Mouse (Mus musculus) Patski (cell line): ENCODE results near the gene Rtn4. TPM values are rescaled to one million over a fixed set of nuclear protein-coding genes. Genes with fewer than 3 reads are reported as not detected.

ENCODE experiments used
- ATAC-seq: fragments of 100-300 bp; one replicate; pipeline ENCODE4 v1.8.0; 2021
- CTCF ChIA-PET: fragments of 350-600 bp; sonication (Branson Sonifier 250); formaldehyde crosslinking; loops from one replicate; lab custom pipeline; 2022; ENCODE audit warnings: inconsistent platforms; lab: Charles Lee
- POLR2A ChIA-PET: fragments of 350-600 bp; sonication (Branson Sonifier 250); formaldehyde crosslinking; loops from one replicate; lab custom pipeline; 2022; ENCODE audit warnings: antibody characterized with exemption, inconsistent platforms; lab: Charles Lee
- DNase-seq: peaks from one replicate; pipeline ENCODE4 v3.0.0-alpha.2; 2011; ENCODE audit warnings: low read depth, low spot score
- H3K27me3 ChIP-seq: fragments of 371-371 bp; one replicate; pipeline ENCODE4 v1.5.1; 2021
- CTCF ChIP-seq: fragments of 100-300 bp; IDR thresholded peaks from one replicate; pipeline ENCODE4 v1.5.1; 2021
- in situ Hi-C: fragments of 300-500 bp; cut with MboI; formaldehyde crosslinking; loops from 3 replicates; pipeline ENCODE4 v1.11.1; 2018; ENCODE audit warnings: low pct_unique_long_range_greater_than_20kb, mixed read lengths
- polyA plus RNA-seq: library from polyadenylated mRNA; unstranded; gene quantifications from one replicate; pipeline ENCODE4 v1.2.3, GENCODE M21; 2021

Rtn4 gene
- polyA plus RNA-seq, 1 experiment from 2014 or later = 580 TPM

DNA sequence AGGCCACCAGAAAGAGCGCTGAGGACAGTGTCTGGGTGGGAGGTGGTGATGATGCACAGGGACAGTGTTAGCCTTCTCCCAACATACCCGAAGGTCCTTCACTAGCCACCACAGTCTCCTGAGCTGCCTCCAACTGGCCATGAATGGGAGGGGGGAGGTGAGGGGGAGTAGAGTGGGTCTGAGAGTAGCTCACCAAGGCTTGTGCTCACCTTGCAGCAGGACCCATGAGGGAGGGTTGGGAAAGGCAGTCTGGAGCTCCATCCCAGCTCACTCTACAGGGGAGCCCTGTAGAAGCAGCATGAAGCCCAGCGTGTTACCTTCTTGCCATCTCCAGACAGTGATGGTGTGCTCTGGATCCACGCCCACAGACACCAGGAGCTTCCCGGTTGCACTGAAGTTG lies 65.9 kb downstream of the Rtn4 start:
- ChIA-PET POLR2A (no interaction called here), CTCF (interaction anchor here (1.3 kb wide), 1 partner anchor 32 kb away, joined by 3 read pairs; no protein-coding TSS in a partner anchor)
- DNase-seq (no peak), ATAC-seq (no peak)
- in situ Hi-C loops = no loop called here
- no peaks in the 10 kb centered on the region for H3K27me3 ChIP-seq
- TF ChIP-seq CTCF = no peak

GRCm38 (mm10) chr11:29761387-29761786 lies 68.6 kb downstream of the Rtn4 start:
- in situ Hi-C loops = no loop called here
- DNase-seq = no peak
- no peaks in the 10 kb centered on the region for H3K27me3 ChIP-seq
- ATAC-seq = no peak
- TF ChIP-seq CTCF = no peak
- POLR2A ChIA-PET = no interaction called here
- CTCF ChIA-PET = no interaction called here

GRCm38 (mm10) chr11:29762768-29763167 lies 70.0 kb downstream of the Rtn4 start:
- no peak for DNase-seq
- no peak for TF ChIP-seq CTCF
- ChIA-PET POLR2A (no interaction called here), CTCF (interaction anchor here (1.2 kb wide), 1 partner anchor 30 kb away, joined by 3 read pairs; no protein-coding TSS in a partner anchor)
- in situ Hi-C loops = no loop called here
- ATAC-seq = no peak
- H3K27me3 ChIP-seq = no peaks in the 10 kb centered on the region

- in situ Hi-C loops = no loop called here
- ChIA-PET POLR2A (interaction anchor here (0.7 kb wide), 1 partner anchor 36 kb away, joined by 3 read pairs; no protein-coding TSS in a partner anchor), CTCF (interaction anchor here (1.0 to 1.5 kb wide), 2 partner anchors 10 to 38 kb away, joined by 3 read pairs; no protein-coding TSS in a partner anchor)
- no peaks in the 10 kb centered on the region for H3K27me3 ChIP-seq
- TF ChIP-seq CTCF = no peak
- no peak for ATAC-seq
- peak; percentile 12 for DNase-seq
Observed at GRCm38 (mm10) chr11:29765063-29765462, 72.3 kb downstream of the Rtn4 start.

- H3K27me3 ChIP-seq = no peaks in the 10 kb centered on the region
- POLR2A ChIA-PET = interaction anchor here (0.7 kb wide), 2 partner anchors 111 to 1294 kb away, joined by 3 to 4 read pairs; no protein-coding TSS in a partner anchor
- in situ Hi-C loops = no loop called here
- no peak for TF ChIP-seq CTCF
- CTCF ChIA-PET = interaction anchor here (0.9 kb wide), 1 partner anchor 12 kb away, joined by 3 read pairs; no protein-coding TSS in a partner anchor
- no peak for ATAC-seq
- no peak for DNase-seq
Observed at GRCm38 (mm10) chr11:29766313-29766982, 73.7 kb downstream of the Rtn4 start.

DNA sequence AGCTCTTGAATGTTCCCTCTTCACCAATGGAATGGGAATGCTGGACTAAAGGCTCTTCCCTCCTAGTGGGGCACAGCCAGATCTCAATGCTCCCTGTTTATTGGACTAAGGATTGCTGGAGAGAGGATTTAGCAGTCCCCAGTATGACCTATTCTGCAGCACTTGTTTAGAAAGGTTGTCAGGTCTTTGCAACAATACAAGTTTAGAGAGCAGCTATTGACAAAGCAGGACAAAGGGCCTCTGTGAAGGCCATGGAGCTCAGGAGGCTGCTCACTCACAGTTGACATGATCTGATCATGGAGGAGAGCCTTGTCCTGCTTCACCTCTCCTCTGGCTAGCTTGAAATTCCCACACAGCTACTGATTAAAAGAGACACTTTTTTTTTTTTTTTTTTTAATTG lies 75.8 kb downstream of the Rtn4 start:
- TF ChIP-seq CTCF = no peak
- H3K27me3 ChIP-seq = no peaks in the 10 kb centered on the region
- in situ Hi-C loops = no loop called here
- ChIA-PET CTCF (no interaction called here), POLR2A (no interaction called here)
- DNase-seq = no peak
- no peak for ATAC-seq

DNA sequence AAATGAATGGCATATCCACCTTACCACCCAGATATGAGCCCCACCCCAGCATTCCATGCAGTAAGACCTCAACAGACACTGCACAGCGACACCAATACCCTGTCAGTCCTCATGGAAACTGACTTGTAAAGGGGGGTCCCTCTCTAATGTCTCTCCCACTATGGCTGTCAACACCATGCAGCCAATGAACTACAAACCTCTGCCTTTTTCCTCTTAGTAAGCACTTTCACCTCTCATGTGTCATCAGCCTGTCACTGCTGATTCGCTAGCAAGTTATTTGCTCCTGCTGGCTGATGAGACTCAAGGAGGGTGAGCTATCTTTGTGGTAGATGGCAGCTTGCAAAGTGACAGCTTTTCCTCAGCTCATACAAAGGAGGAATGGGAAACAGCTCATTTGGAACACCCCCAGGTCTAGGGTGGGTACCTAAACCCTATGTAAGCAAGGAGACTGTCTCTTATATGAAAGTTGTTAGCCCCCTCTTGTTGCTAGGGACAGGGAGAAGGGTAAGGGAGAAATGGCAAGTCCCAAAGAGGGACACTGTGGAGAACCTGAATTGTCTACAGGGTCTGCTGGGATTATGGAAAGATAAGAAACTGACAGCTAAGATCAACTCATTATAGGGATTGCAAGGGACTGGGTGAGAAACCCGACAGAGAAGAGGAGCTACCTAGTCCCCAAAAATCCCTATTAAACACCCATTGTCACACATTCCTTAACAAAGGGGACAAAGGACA lies 78.1 kb downstream of the Rtn4 start:
- DNase-seq (no peak), ATAC-seq (no peak)
- H3K27me3 ChIP-seq = no peaks in the 10 kb centered on the region
- no peak for TF ChIP-seq CTCF
- POLR2A ChIA-PET = no interaction called here
- in situ Hi-C loops = no loop called here
- CTCF ChIA-PET = interaction anchor here (1.2 kb wide), 1 partner anchor 45 kb away, joined by 3 read pairs; no protein-coding TSS in a partner anchor

- no peak for DNase-seq
Observed at GRCm38 (mm10) chr11:29772279-29772678, 79.5 kb downstream of the Rtn4 start.

GRCm38 (mm10) chr11:29774296-29774695 lies 81.5 kb downstream of the Rtn4 start:
- TF ChIP-seq CTCF = no peak
- in situ Hi-C loops = no loop called here
- DNase-seq (no peak), ATAC-seq (no peak)
- ChIA-PET POLR2A (no interaction called here), CTCF (no interaction called here)
- H3K27me3 ChIP-seq = no peaks in the 10 kb centered on the region

More at GRCm38 (mm10) chr11:29772279-29772678, 79.5 kb downstream of the Rtn4 start:
- no peak for TF ChIP-seq CTCF
- no peak for ATAC-seq
- ChIA-PET POLR2A (no interaction called here), CTCF (no interaction called here)
- no peaks in the 10 kb centered on the region for H3K27me3 ChIP-seq
- in situ Hi-C loops = no loop called here

DNA sequence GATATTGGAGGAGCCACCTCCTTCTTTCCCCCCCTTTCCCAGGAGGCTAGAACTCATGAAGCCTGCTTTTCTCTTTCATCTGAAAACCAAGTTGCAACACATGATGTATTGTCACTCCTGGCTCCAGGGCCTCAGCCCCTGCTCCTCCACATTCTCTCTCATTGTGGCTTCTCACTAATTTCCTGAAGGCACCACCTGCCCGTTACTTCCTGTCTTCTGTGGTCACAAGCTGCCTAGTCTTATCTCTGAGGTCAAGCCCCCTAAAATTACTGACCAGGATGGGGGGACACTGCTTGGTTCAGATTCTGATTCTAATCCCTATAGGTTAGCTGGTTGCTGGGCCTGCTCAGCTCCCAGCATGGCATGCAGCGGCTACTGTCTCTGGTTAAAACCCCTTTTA lies 82.0 kb downstream of the Rtn4 start:
- in situ Hi-C loops = no loop called here
- TF ChIP-seq CTCF = no peak
- H3K27me3 ChIP-seq = no peaks in the 10 kb centered on the region
- no peak for ATAC-seq
- ChIA-PET CTCF (no interaction called here), POLR2A (no interaction called here)
- DNase-seq = no peak

DNA sequence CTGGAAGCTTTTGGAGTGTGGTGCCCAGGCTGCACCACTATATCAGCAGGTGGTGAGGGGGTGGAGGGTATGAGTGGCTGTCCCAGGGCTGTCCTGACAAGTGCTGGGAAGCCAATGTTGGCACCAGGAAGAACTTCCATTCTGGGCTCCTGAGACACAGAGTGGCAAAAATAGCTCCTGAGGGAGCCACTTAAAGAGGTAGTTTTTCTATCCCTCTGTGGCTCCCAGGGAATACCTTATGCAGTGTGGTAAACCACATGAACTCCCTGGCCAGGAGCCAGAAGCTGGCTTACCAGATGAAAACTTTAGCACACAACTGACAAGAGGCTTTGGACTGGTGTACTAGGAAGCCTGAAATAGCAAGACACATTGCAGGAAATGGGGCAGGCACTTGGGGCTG lies 85.2 kb downstream of the Rtn4 start:
- DNase-seq = peak; percentile 86
- ATAC-seq = peak; percentile 90
- CTCF ChIA-PET = interaction anchor here (1.0 to 1.3 kb wide), 6 partner anchors 12 to 42 kb away, joined by 3 read pairs; no protein-coding TSS in a partner anchor

More for the DNA sequence above, 85.2 kb downstream of the Rtn4 start:
- TF ChIP-seq CTCF = no peak
- H3K27me3 ChIP-seq = no peaks in the 10 kb centered on the region
- POLR2A ChIA-PET = no interaction called here
- in situ Hi-C loops = no loop called here
